Mouse (Mus musculus) neutrophil, adult 5-6 weeks (primary cell): ENCODE measurements around the gene Cabp7. TPM values are rescaled to one million over a fixed set of nuclear protein-coding genes. Genes with fewer than 3 reads are reported as not detected.

ENCODE experiments used
- total RNA-seq: library from RNA; stranded (forward); fragments of 200-1000 nt; gene quantifications from 2 replicates; pipeline ENCODE4 v1.2.3, GENCODE M21; 2017

The Cabp7 gene
- total RNA-seq, 1 experiment from 2014 or later, result 0.12 TPM

Other genes starting within 250 kb of the Cabp7 start
- gene Mtmr3, start 151.9 kb downstream of the Cabp7 start, total RNA-seq, result 158 and 160 TPM in 2 replicates
- not detected in 2 replicates for gene Gm11032, start 126.7 kb downstream of the Cabp7 start, total RNA-seq
- gene Ascc2, start 109.0 kb downstream of the Cabp7 start, total RNA-seq, result 10.8 and 13.4 TPM in 2 replicates
- 40.1 and 49.5 TPM in 2 replicates for gene Uqcr10, start 42.4 kb downstream of the Cabp7 start, total RNA-seq
- gene Zmat5, start 42.1 kb downstream of the Cabp7 start, total RNA-seq, result 9.3 and 10.4 TPM in 2 replicates
- 44.2 and 44.3 TPM in 2 replicates for gene Nf2, start 102.8 kb upstream of the Cabp7 start, total RNA-seq
- gene Nipsnap1, start 127.2 kb upstream of the Cabp7 start, total RNA-seq, result 10.1 and 10.9 TPM in 2 replicates
- 39.8 and 48.9 TPM in 2 replicates for gene Thoc5, start 148.5 kb upstream of the Cabp7 start, total RNA-seq
- gene Nefh, start 201.3 kb upstream of the Cabp7 start, total RNA-seq, result 0.47 TPM in 1 of 2 replicates, not detected in the other
- 37.9 and 46.7 TPM in 2 replicates for gene Ap1b1, start 240.0 kb upstream of the Cabp7 start, total RNA-seq